Mouse (Mus musculus): ENCODE data around the gene Pck2. TPM values are rescaled to one million over a fixed set of nuclear protein-coding genes. Genes with fewer than 3 reads are reported as not detected.
A peak's percentile ranks its signal among the peaks of the same experiment; 100 is the strongest.

Gene Pck2
- polyA plus RNA-seq, 1 experiment from 2014 or later: 29.5 TPM

DNA sequence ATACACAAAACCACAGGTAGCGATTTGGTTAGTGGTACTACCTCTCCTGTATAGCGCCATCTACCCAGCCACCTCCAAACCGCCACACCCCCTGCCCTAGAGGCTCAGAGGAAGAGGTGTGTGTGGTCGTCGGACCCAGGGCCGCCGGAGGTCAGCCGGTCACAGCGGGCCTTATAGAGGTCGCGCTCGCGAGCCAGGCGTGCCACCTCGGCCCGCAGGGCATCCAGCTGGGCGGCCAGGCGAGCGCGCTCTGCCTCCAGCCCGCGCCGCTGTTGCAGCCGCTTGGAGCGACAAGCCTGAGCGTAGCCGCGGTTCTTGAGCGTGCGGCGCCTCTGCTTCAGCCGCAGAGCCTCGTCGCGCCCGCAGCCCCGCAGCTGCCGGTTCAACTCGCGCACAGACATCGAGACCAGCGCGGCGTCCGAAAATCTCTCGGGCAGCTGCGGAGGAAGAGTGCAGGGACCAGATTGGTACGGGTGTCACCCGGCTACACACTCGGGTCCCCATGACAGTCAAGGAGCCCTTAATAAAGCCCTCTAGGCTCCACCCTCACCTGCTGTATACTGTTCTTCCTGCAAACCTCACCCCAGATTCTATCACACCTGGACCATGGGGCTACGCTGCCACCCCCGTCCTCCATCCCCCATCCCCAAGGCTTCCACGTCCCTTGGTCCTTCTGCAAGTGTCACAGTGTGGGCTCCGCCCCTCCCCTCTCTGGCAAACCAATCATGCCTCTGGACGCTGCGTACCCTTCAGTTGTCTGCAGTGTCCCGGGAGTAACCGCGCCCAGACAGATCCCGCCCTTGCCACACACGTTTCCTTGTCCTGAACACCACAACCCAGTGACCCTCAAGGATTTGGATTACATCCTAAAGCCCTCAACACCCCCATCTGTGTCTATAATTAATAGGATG, 19.4 kb upstream of the Pck2 start:
- H3K36me3 ChIP-seq (ENCODE audit: control insufficient read depth, insufficient read depth, low read length): no peaks in the 10 kb centered on the region
- ATAC-seq: peak; percentile 86
- H3K27ac ChIP-seq (ENCODE audit: low read length): peak overlapping the region; percentile 84
- H3K4me2 ChIP-seq (ENCODE audit: low read length): peak overlapping the region; percentile 82
- H3K4me3 ChIP-seq (ENCODE audit: low read depth, low read length): peak overlapping the region; percentile 45
- under 1% methylated on average over 61 of the region's 61 CpGs for WGBS
- peak overlapping the region; percentile 82 for H3K9ac ChIP-seq (ENCODE audit: low read depth, low read length)
- H3K27me3 ChIP-seq (ENCODE audit: control insufficient read depth, insufficient read depth, low read depth, low read length): peaks cover 4% of the 10 kb centered on the region
- no peaks in the 10 kb centered on the region for H3K9me3 ChIP-seq (replicated peaks; ENCODE audit: control insufficient read depth, low read length, poor library complexity, severe bottlenecking)
- H3K4me1 ChIP-seq (ENCODE audit: control insufficient read depth, insufficient read depth, low read length): peaks cover 14% of the 10 kb centered on the region

DNA sequence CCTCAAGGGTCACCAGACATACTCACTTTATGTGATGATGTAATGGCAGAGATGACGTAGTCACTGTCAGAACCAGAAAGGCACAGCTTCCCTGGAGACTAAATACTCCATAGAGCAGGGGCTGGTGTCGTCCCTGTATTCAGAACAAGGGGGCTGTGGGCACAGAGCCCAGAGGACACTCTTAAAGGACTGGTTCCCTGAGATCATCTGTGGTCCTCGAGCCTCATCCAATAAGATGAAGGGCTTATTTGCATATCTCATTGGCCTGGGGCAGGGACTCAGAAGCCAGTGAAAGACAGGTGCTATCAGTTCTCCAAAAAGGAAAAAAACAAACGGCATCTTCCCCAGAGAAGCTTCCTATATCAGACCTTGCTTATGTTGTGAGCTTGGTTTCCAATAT, 16.0 kb upstream of the Pck2 start:
- Histone ChIP-seq H3K4me3 (ENCODE audit: low read depth, low read length) (no peak overlapping the region), H3K9me3 (replicated peaks; ENCODE audit: control insufficient read depth, low read length, poor library complexity, severe bottlenecking) (no peaks in the 10 kb centered on the region), H3K27me3 (ENCODE audit: control insufficient read depth, insufficient read depth, low read depth, low read length) (peaks cover 4% of the 10 kb centered on the region), H3K4me2 (ENCODE audit: low read length) (no peak overlapping the region), H3K27ac (ENCODE audit: low read length) (no peak overlapping the region), H3K4me1 (ENCODE audit: control insufficient read depth, insufficient read depth, low read length) (peaks cover 10% of the 10 kb centered on the region), H3K9ac (ENCODE audit: low read depth, low read length) (no peak overlapping the region), H3K36me3 (ENCODE audit: control insufficient read depth, insufficient read depth, low read length) (no peaks in the 10 kb centered on the region)
- no peak for ATAC-seq
- 53% methylated on average over 4 of the region's 4 CpGs for WGBS

DNA sequence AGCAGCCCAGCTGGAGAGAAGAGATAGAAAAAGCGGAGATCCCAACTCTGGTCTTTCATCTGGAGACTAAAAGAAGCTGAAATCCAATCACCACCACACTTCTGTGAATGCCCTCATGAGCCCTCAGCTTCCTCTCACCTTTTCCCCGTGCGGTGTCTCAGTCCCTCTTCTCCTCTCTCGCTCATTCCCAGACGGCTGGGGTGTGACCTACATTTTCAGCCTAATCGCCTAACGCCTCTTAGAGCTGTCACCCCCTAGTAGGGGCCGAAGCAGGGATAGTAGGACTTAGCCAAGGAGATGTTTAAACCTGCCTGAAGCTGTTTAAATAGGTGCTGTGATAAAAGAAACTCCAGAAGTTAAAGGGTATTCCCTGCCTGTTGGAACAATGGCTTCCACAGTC, 15.3 kb upstream of the Pck2 start, which contains the start of gene Nrl:
Nrl (minus strand) TSS at position 197 of the 400 bp plus-strand sequence.
- no peak within 1 kb of the TSS for H3K4me3 ChIP-seq (ENCODE audit: low read depth, low read length)
- ATAC-seq: no peak
- H3K9me3 ChIP-seq (replicated peaks; ENCODE audit: control insufficient read depth, low read length, poor library complexity, severe bottlenecking): no peaks in the 10 kb centered on the region
- no peak within 1 kb of the TSS for H3K4me2 ChIP-seq (ENCODE audit: low read length)
- H3K4me1 ChIP-seq (ENCODE audit: control insufficient read depth, insufficient read depth, low read length): peaks cover 3% of the 10 kb centered on the region
- H3K9ac ChIP-seq (ENCODE audit: low read depth, low read length): no peak within 1 kb of the TSS
- H3K36me3 ChIP-seq (ENCODE audit: control insufficient read depth, insufficient read depth, low read length): no peaks in the 10 kb centered on the region
- H3K27ac ChIP-seq (ENCODE audit: low read length): no peak within 1 kb of the TSS
- H3K27me3 ChIP-seq (ENCODE audit: control insufficient read depth, insufficient read depth, low read depth, low read length): peaks cover 4% of the 10 kb centered on the region
- WGBS: 42% methylated on average over 8 of the region's 8 CpGs

DNA sequence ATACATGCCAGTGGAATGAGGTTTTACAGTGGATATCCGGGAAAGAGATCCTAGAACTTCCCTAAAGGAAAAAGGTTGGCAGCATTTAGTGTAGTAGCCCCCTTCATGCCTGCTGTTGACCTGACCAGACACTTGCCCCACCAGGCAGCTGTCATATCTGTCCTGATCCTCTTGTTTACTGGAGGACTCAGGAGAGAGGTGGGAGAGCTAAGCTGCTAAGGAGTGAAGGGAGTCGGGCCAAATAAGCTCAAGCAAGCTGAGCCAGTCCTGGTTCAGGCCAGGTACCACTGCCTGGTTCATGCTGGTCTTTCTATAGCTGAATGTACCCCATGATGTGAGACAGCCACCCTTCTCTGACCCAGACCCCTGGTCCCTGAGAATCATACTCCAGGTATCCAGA, 13.4 kb upstream of the Pck2 start:
- Histone ChIP-seq H3K4me3 (ENCODE audit: low read depth, low read length) (no peak overlapping the region), H3K9me3 (replicated peaks; ENCODE audit: control insufficient read depth, low read length, poor library complexity, severe bottlenecking) (no peaks in the 10 kb centered on the region), H3K4me2 (ENCODE audit: low read length) (no peak overlapping the region), H3K36me3 (ENCODE audit: control insufficient read depth, insufficient read depth, low read length) (no peaks in the 10 kb centered on the region), H3K4me1 (ENCODE audit: control insufficient read depth, insufficient read depth, low read length) (no peaks in the 10 kb centered on the region), H3K27ac (ENCODE audit: low read length) (no peak overlapping the region), H3K9ac (ENCODE audit: low read depth, low read length) (no peak overlapping the region), H3K27me3 (ENCODE audit: control insufficient read depth, insufficient read depth, low read depth, low read length) (peaks cover 4% of the 10 kb centered on the region)
- no peak for ATAC-seq
- 78% methylated on average over 2 of the region's 2 CpGs for WGBS

DNA sequence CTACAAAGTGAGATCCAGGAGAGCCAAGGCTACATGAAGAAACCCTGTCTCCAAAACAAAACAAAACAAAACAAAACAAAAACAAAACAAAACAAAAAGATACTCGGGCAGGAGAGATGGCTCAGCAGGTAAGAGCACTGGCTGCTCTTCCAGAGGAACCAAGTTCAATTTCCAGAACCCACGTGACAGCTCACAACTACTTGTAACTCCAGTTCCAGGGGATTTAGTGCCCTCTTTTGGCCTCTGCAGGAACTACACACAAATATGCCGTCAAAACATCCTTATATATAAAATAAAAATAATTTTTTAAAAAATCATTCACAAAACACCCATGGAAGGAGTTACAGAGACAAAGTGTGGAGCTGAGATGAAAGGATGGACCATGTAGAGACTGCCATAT, 12.1 kb upstream of the Pck2 start:
- Histone ChIP-seq H3K9me3 (replicated peaks; ENCODE audit: control insufficient read depth, low read length, poor library complexity, severe bottlenecking) (no peaks in the 10 kb centered on the region), H3K27me3 (ENCODE audit: control insufficient read depth, insufficient read depth, low read depth, low read length) (no peaks in the 10 kb centered on the region), H3K27ac (ENCODE audit: low read length) (no peak overlapping the region), H3K4me1 (ENCODE audit: control insufficient read depth, insufficient read depth, low read length) (no peaks in the 10 kb centered on the region), H3K4me3 (ENCODE audit: low read depth, low read length) (no peak overlapping the region), H3K36me3 (ENCODE audit: control insufficient read depth, insufficient read depth, low read length) (no peaks in the 10 kb centered on the region), H3K9ac (ENCODE audit: low read depth, low read length) (no peak overlapping the region), H3K4me2 (ENCODE audit: low read length) (no peak overlapping the region)
- WGBS: 22% methylated on average over 3 of the region's 3 CpGs
- ATAC-seq: no peak

DNA sequence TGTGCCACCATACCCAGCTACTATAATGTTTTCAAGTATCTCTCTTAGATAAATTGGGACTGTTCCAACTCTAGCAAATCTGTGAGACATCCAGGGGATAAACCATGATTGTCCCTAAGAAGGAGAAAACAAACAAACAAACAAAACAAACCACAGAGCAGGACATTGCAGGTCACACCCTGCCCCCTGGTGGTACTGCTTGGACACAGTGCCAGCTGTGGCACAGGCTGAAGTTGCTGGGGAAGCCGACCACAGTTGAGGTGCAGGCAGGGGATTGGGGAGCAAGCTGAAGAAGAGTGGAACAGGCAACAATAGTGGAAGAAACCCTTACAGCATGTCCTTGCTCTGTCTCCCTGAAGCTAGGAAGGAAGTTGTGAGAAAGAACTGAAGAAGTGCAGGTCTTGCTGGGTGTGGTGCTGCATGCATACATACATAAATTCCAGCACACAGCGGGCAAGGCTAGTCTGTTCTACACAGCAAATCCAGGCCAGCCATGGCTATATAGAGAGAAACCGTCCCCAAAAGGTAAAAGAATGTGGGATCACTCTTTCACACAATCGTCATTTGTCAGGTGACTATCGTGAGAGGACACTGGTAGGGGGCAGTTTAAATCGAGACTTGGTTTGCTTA, 3.8 kb upstream of the Pck2 start:
- no peak for ATAC-seq
- H3K4me1 ChIP-seq (ENCODE audit: control insufficient read depth, insufficient read depth, low read length): peaks cover 3% of the 10 kb centered on the region
- H3K4me3 ChIP-seq (ENCODE audit: low read depth, low read length): no peak overlapping the region
- no peak overlapping the region for H3K27ac ChIP-seq (ENCODE audit: low read length)
- WGBS: 55% methylated on average over 6 of the region's 6 CpGs
- H3K36me3 ChIP-seq (ENCODE audit: control insufficient read depth, insufficient read depth, low read length): no peaks in the 10 kb centered on the region
- no peaks in the 10 kb centered on the region for H3K9me3 ChIP-seq (replicated peaks; ENCODE audit: control insufficient read depth, low read length, poor library complexity, severe bottlenecking)
- H3K9ac ChIP-seq (ENCODE audit: low read depth, low read length): no peak overlapping the region
- no peaks in the 10 kb centered on the region for H3K27me3 ChIP-seq (ENCODE audit: control insufficient read depth, insufficient read depth, low read depth, low read length)
- no peak overlapping the region for H3K4me2 ChIP-seq (ENCODE audit: low read length)

DNA sequence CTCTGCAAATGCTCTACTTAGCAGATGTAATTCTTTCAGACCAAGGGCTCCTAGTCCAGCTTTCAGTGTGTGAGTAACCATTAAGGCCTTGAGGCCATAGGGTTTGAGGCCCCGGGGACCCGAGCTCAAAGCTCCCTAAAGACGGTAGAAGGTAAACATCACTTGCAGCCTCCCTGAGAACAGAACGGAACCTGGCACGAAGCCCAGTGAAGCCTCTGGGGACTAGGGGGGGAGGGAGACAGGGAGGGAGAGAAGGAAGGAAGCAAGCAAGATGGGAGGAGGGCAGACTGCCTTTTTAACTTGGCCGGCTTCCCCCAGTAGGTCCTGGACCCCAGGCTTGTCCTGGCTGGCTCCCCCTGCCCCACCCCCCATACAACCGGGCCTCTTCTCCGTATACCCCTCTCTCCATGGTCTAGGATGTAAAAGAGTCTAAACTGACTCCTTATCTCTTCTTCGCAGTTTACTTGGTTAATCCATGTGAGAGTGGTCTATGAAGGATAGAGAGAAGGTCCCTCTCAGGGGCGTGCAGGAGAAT, 788 bp downstream of the Pck2 start:
- Histone ChIP-seq H3K4me1 (ENCODE audit: control insufficient read depth, insufficient read depth, low read length) (peaks cover 11% of the 10 kb centered on the region), H3K9me3 (replicated peaks; ENCODE audit: control insufficient read depth, low read length, poor library complexity, severe bottlenecking) (no peaks in the 10 kb centered on the region), H3K36me3 (ENCODE audit: control insufficient read depth, insufficient read depth, low read length) (peaks cover 3% of the 10 kb centered on the region; the same call in 1 of the 2 replicates), H3K4me2 (ENCODE audit: low read length) (peak overlapping the region; percentile 70), H3K9ac (ENCODE audit: low read depth, low read length) (peak overlapping the region; percentile 72), H3K27ac (ENCODE audit: low read length) (peak overlapping the region; percentile 85), H3K4me3 (ENCODE audit: low read depth, low read length) (peak overlapping the region; percentile 47), H3K27me3 (ENCODE audit: control insufficient read depth, insufficient read depth, low read depth, low read length) (no peaks in the 10 kb centered on the region)
- peak; percentile 55 for ATAC-seq
- WGBS: 2% methylated on average over 10 of the region's 10 CpGs

DNA sequence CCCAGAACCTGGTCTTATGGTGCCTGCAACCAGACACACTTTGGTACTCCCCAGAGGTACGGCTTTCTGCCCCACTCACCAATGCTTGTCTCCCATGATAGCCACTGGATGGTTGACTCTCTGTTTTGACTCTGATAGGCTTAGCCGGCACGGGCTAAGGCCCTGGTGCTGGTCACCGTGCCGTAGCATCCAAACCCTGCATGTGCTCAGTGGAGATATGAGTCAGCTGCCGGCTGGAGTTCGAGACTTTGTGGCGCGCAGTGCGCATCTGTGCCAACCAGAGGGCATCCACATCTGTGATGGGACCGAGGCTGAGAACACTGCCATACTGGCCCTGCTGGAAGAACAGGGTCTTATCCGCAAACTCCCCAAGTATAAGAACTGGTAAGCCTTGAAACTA, 2.2 kb downstream of the Pck2 start:
- H3K36me3 ChIP-seq (ENCODE audit: control insufficient read depth, insufficient read depth, low read length): peaks cover 3% of the 10 kb centered on the region; the same call in 1 of the 2 replicates

DNA sequence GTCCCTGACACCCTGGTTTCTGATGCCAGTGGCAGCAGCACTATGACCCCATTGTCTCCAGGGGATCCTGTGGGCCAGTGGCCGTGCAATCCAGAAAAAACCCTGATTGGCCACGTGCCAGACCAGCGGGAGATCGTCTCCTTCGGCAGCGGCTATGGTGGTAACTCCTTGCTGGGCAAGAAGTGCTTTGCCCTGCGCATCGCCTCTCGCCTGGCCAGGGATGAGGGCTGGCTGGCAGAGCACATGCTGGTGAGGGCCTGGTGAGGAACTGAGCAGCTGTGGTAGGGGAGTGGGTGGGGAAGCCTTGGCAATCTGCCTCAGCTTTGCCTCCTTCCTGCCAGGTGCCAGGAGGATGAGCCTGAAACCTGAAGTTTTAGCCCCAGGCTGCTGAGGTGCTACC, 4.3 kb downstream of the Pck2 start:
- no peak overlapping the region for H3K4me2 ChIP-seq (ENCODE audit: low read length)
- no peaks in the 10 kb centered on the region for H3K27me3 ChIP-seq (ENCODE audit: control insufficient read depth, insufficient read depth, low read depth, low read length)
- peaks cover 11% of the 10 kb centered on the region for H3K4me1 ChIP-seq (ENCODE audit: control insufficient read depth, insufficient read depth, low read length)
- no peak for ATAC-seq
- H3K36me3 ChIP-seq (ENCODE audit: control insufficient read depth, insufficient read depth, low read length): peaks cover 21% of the 10 kb centered on the region
- 75% methylated on average over 9 of the region's 9 CpGs for WGBS
- no peaks in the 10 kb centered on the region for H3K9me3 ChIP-seq (replicated peaks; ENCODE audit: control insufficient read depth, low read length, poor library complexity, severe bottlenecking)
- H3K9ac ChIP-seq (ENCODE audit: low read depth, low read length): no peak overlapping the region; the same call in 1 of the 2 replicates
- no peak overlapping the region for H3K4me3 ChIP-seq (ENCODE audit: low read depth, low read length)
- H3K27ac ChIP-seq (ENCODE audit: low read length): no peak overlapping the region

More for the DNA sequence above, 2.2 kb downstream of the Pck2 start:
- Histone ChIP-seq H3K9ac (ENCODE audit: low read depth, low read length) (no peak overlapping the region), H3K4me2 (ENCODE audit: low read length) (no peak overlapping the region), H3K4me1 (ENCODE audit: control insufficient read depth, insufficient read depth, low read length) (peaks cover 11% of the 10 kb centered on the region), H3K4me3 (ENCODE audit: low read depth, low read length) (no peak overlapping the region), H3K27me3 (ENCODE audit: control insufficient read depth, insufficient read depth, low read depth, low read length) (no peaks in the 10 kb centered on the region), H3K9me3 (replicated peaks; ENCODE audit: control insufficient read depth, low read length, poor library complexity, severe bottlenecking) (no peaks in the 10 kb centered on the region), H3K27ac (ENCODE audit: low read length) (no peak overlapping the region)
- WGBS: 97% methylated on average over 12 of the region's 12 CpGs
- no peak for ATAC-seq
